Mouse (Mus musculus) liver, embryonic 11.5 days (tissue): Measurements from ENCODE around the gene Kng2. TPM values are rescaled to one million over a fixed set of nuclear protein-coding genes. Genes with fewer than 3 reads are reported as not detected.
"Not testable (repeated sequence)": the region's sequence is repeated elsewhere in the genome, so short reads cannot be mapped to it uniquely, and the experiment has no call there.

ENCODE experiments used
- ATAC-seq: fragments of 200-750 bp; cut with Nextera tagmentation; replicated peaks from 2 replicates; pipeline ENCODE4 v1.8.0; 2017; ENCODE audit warnings: moderate number of reproducible peaks, mild to moderate bottlenecking, moderate TSS enrichment, moderate library complexity; ENCODE audit not compliant: low FRiP score
- DNase-seq: peaks from one replicate; pipeline ENCODE4 v3.0.0-alpha.2; 2017; ENCODE audit warnings: low spot score
- H3K27ac ChIP-seq: fragments of 300-500 bp; sonication (generic); 2 replicates; pipeline ENCODE4 v1.5.1; 2014; ENCODE audit warnings: mild to moderate bottlenecking, low read depth, low read length, control low read depth
- H3K27me3 ChIP-seq: fragments of 300-500 bp; sonication (generic); replicated peaks from 2 replicates; pipeline ENCODE4 v1.6.1; 2014; ENCODE audit warnings: low read length, mixed read lengths; ENCODE audit not compliant: control insufficient read depth, insufficient read depth
- H3K36me3 ChIP-seq: fragments of 300-500 bp; sonication (generic); 2 replicates; pipeline ENCODE4 v1.6.1; 2014; ENCODE audit warnings: mild to moderate bottlenecking, low read length, moderate library complexity, mixed read lengths; ENCODE audit not compliant: control insufficient read depth, insufficient read depth
- H3K4me1 ChIP-seq: fragments of 300-500 bp; sonication (generic); replicated peaks from 2 replicates; pipeline ENCODE4 v1.6.1; 2014; ENCODE audit warnings: low read length, mixed read lengths; ENCODE audit not compliant: control insufficient read depth, insufficient read depth
- H3K4me2 ChIP-seq: fragments of 300-500 bp; sonication (generic); 2 replicates; pipeline ENCODE4 v1.6.1; 2014; ENCODE audit warnings: mild to moderate bottlenecking, control low read depth, moderate library complexity
- H3K4me3 ChIP-seq: fragments of 300-500 bp; sonication (generic); 2 replicates; pipeline ENCODE4 v1.5.1; 2014; ENCODE audit warnings: low read depth, low read length, control low read depth
- H3K9ac ChIP-seq: fragments of 300-500 bp; sonication (generic); 2 replicates; pipeline ENCODE4 v1.6.1; 2014; ENCODE audit warnings: low read depth, low read length, control low read depth
- H3K9me3 ChIP-seq: fragments of 300-500 bp; sonication (generic); 2 replicates; pipeline ENCODE4 v1.6.1; 2016; ENCODE audit warnings: low read length, inconsistent platforms, mixed read lengths; ENCODE audit not compliant: control insufficient read depth
- WGBS: fragments of 180-500 bp; shearing (Covaris S2); extraction: QIAGEN DNeasy Blood & Tissue Kit; methylation state at CpG from one replicate; pipeline ENCODE4 v1.1.7; 2014; 5-methylcytosine and 5-hydroxymethylcytosine counted together
- polyA plus RNA-seq: library from polyadenylated mRNA; unstranded; fragments of >200 nt; fragmentation: Nextera tagmentation; extraction: Ambion mirVana; gene quantifications from 2 replicates; pipeline ENCODE4 v1.2.1, GENCODE M21; 2014

Kng2 gene
- polyA plus RNA-seq, result 0.27 and 0.34 TPM in 2 replicates

DNA sequence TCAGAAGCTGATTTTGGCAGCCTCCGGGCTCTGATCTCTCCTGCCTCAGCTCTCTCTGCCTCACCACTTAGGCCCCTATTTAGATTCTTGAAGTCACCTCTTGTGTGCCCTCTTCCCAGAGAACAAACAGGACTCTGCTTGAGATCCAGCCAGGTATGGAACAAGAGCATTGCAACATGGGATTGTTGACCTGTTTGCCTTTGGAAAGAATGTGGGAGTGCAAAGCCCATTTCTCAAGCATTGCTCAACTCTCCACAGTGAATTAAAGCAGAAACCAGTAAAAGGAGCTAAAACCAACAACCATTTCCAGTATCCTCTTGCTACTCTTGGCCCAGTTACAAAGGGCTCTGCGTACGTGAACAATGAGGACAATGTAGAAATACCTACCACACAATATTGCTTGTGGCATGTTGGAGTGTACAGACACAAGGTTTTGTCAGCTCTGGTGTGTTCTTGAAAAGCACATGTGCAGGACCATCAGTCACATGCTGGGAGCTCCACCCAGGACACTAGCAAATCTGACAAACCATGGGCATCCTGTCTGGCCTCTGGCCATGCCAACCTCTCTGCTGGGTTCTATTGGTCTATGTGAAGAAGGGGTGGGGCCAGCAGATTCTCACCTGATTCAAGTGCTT is at the start of gene Kng2:
Kng2 (minus strand) TSS at position 517 of the 635 bp plus-strand sequence.
- H3K27ac ChIP-seq, ATAC-seq: not testable (repeated sequence)

DNA sequence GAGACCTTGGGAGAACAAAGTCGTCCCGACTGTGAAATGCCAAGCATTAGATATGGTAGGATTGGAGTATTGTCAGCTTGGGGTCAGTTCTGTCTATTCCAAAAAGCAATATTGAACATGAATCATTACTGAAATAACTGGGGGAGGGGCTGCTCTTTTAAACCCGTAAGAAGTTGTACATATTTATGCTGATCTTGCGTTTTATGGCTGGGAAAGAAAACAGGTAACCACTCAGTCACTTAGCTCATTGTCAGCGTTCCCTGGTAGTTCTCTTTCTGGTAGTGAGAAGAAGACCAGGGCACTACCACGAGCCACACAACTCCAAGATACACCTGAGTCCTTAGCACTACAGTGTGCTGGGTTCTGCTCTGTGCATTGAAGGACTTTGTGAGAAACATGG is 48.2 kb upstream of the Kng2 start:
- not testable (repeated sequence) for H3K36me3 ChIP-seq, H3K4me3 ChIP-seq, H3K27me3 ChIP-seq, ATAC-seq, H3K9me3 ChIP-seq, H3K9ac ChIP-seq, DNase-seq, H3K4me1 ChIP-seq, H3K4me2 ChIP-seq, H3K27ac ChIP-seq
- WGBS, result 85% methylated on average over 6 of the region's 6 CpGs

More for the DNA sequence above, at the start of gene Kng2:
- H3K27me3 ChIP-seq, H3K4me3 ChIP-seq, H3K9me3 ChIP-seq, H3K4me1 ChIP-seq, DNase-seq, H3K4me2 ChIP-seq, H3K36me3 ChIP-seq, H3K9ac ChIP-seq: not testable (repeated sequence)
- WGBS, result 91% methylated on average over 3 of the region's 3 CpGs

DNA sequence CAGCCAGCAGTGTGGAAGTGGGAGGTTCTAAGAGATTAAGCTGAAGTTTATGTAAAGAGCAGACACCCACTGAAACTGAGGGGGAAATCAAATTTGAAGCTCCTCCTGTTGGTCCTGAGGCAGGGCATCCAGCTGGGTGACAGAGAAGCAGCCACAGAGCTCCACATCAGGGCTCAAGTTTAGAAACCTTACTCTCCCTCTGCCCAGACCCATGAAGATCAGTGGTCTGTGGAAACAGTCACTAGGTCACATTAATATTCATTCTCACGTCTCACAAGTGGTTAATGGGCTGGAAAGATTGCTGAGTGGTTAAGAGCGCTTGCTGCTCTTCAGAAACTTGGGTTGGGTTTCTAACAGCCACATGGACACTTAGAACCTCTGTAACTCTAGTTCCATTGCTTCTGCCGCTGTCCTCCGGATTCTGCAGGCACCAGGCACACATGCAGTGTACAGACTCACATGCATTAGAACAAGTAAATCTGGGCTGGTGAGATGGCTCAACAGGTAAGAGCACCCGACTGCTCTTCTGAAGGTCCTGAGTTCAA is 31.6 kb upstream of the Kng2 start:
- not testable (repeated sequence) for H3K27ac ChIP-seq, H3K9me3 ChIP-seq, H3K4me2 ChIP-seq, H3K4me1 ChIP-seq, DNase-seq, ATAC-seq, H3K27me3 ChIP-seq, H3K36me3 ChIP-seq, H3K9ac ChIP-seq, H3K4me3 ChIP-seq
- 74% methylated on average over 5 of the region's 5 CpGs for WGBS

DNA sequence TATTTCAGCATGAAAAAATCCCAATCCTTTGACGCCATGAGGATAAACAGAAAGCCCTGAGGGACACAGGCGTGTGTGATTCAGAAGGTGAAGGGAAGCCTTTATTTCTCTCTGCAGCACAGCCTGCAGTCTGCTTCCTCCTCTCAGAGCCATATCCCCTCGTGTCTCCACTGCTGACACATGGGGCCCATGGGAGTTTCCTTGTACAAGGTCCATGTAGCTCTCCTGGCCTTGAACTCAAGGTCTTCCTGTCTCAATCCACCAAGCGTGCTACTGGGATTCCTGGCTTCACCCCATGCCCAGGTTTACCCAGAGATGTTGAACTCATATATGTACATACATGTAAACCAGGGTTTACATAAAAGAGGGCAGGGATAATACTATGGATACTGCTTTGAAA is 30.3 kb upstream of the Kng2 start:
- not testable (repeated sequence) for DNase-seq, H3K4me2 ChIP-seq, H3K27ac ChIP-seq, H3K9ac ChIP-seq, H3K36me3 ChIP-seq, H3K27me3 ChIP-seq, H3K9me3 ChIP-seq, H3K4me1 ChIP-seq, H3K4me3 ChIP-seq, ATAC-seq
- 59% methylated on average over 4 of the region's 4 CpGs for WGBS

DNA sequence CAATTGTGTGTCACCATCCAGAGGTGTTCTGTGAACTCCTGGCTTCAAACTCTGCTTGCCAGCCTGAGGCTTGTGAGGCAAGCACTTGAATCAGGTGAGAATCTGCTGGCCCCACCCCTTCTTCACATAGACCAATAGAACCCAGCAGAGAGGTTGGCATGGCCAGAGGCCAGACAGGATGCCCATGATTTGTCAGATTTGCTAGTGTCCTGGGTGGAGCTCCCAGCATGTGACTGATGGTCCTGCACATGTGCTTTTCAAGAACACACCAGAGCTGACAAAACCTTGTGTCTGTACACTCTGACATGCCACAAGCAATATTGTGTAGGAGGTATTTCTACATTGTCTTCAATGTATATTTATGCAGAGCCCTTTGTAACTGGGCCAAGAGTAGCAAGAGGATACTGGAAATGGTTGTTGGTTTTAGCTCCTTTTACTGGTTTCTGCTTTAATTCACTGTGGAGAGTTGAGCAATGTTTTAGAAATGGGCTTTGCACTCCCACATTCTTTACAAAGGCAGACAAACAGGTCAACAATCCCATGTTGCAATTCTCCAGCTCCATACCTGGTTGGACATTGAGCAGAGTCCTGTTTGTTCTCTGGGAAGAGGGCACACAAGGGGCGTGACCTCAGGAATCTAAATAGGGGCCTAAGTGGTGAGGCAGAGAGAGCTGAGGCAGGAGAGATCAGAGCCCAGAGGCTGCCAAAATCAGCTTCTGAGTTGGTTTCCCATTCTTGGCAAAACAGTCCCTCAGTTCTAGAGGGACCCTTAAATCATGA is 28.6 kb upstream of the Kng2 start, which contains the start of gene Kng1:
Kng1 (plus strand) TSS at position 198 of the 780 bp plus-strand sequence.
- WGBS, result 75% methylated on average over 1 of the region's 1 CpGs
- peak; percentile 64; the same call in 1 of the 2 replicates for ATAC-seq
- not testable (repeated sequence) for H3K9ac ChIP-seq, H3K4me2 ChIP-seq, H3K9me3 ChIP-seq, H3K4me1 ChIP-seq, H3K27me3 ChIP-seq, H3K27ac ChIP-seq, H3K36me3 ChIP-seq, DNase-seq
- H3K4me3 ChIP-seq, result peak within 1 kb of the TSS; percentile 23

DNA sequence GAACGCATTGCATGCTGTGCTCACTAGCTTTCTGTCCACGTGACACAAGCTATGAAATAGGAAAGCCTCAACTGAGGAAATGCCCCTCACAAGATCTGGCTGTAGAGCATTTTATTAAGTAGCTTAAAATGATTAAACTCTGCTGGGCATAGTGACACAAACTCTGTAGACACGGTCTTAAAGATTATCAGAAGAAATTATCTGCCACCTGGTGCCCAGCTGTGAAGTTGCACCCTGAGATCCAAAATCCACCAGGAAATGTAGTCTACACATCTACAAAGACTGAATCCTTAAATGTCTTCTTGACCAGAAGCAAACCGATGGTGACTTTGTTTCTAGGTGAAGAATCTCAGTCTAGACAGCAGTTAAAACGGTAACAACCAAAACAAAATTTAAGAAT is 17.0 kb upstream of the Kng2 start:
- Histone ChIP-seq H3K9me3 (no peaks in the 10 kb centered on the region), H3K4me1 (no peaks in the 10 kb centered on the region), H3K36me3 (no peaks in the 10 kb centered on the region), H3K4me2 (no peak overlapping the region), H3K27me3 (no peaks in the 10 kb centered on the region), H3K27ac (no peak overlapping the region), H3K9ac (no peak overlapping the region), H3K4me3 (no peak overlapping the region)
- 65% methylated on average over 5 of the region's 5 CpGs for WGBS
- ATAC-seq (no peak), DNase-seq (no peak)

DNA sequence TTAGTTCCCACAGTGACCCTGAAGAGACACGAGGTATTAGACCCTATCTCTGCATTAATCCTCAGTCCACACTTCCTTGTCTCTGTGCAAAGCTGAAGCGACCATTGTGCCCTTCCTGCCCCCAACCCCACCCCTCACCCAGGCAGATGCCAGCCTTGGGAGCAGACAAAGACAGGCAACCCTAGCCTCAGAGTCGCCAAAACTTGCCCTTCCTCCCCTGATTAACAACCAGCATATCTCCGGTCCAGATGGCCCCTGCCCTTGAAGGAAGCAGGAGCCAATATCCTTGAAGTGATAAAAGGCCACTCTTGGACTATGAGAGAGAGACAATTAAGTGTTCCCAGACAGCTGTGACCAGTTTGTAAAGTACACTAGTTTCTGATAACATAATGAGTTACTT is 11.6 kb upstream of the Kng2 start:
- Histone ChIP-seq H3K9me3 (no peaks in the 10 kb centered on the region), H3K27me3 (no peaks in the 10 kb centered on the region), H3K4me2 (no peak overlapping the region), H3K27ac (no peak overlapping the region), H3K4me3 (no peak overlapping the region), H3K36me3 (no peaks in the 10 kb centered on the region), H3K9ac (no peak overlapping the region), H3K4me1 (no peaks in the 10 kb centered on the region)
- DNase-seq, result no peak
- ATAC-seq, result no peak
- WGBS, result 30% methylated on average over 4 of the region's 4 CpGs

DNA sequence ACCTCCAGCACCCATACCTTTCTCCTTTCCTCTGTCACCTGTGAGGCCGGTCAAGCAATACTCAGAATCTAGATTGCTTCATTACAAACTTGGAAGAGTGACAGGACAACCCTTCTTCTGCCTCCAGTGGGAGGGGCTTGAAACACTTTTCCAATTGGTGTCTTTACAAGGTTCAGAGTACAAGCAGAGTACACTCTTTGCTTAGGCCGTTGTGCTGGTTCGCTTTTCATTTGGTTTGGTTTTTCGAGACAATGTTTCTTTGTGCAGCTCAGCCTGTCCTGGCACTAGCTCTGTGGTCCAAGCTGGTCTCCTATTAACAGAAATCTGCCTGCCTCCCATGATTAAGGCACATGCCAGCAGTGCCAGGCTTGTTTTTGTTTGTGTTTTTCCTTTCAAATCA is 10.0 kb upstream of the Kng2 start:
- Histone ChIP-seq H3K4me2 (no peak overlapping the region), H3K4me1 (no peaks in the 10 kb centered on the region), H3K27me3 (no peaks in the 10 kb centered on the region), H3K27ac (no peak overlapping the region), H3K9me3 (no peaks in the 10 kb centered on the region), H3K4me3 (no peak overlapping the region), H3K9ac (no peak overlapping the region), H3K36me3 (no peaks in the 10 kb centered on the region)
- no peak for ATAC-seq
- DNase-seq, result no peak
- 92% methylated on average over 4 of the region's 4 CpGs for WGBS
